Mouse (Mus musculus): Measurements from ENCODE around the gene Nkpd1. TPM values are rescaled to one million over a fixed set of nuclear protein-coding genes. Genes with fewer than 3 reads are reported as not detected.
A peak's percentile ranks its signal among the peaks of the same experiment; 100 is the strongest.

Gene Nkpd1
- polyA plus RNA-seq, 1 experiment from 2014 or later: 0.27 TPM

GRCm38 (mm10) chr7:19573776-19574140, 56.1 kb downstream of the Nkpd1 start:
- peaks cover 21% of the 10 kb centered on the region for H3K36me3 ChIP-seq (ENCODE audit: control insufficient read depth, insufficient read depth, low read length)
- peak overlapping the region; percentile 84 for H3K4me3 ChIP-seq (ENCODE audit: low read length)
- WGBS: 22% methylated on average over 16 of the region's 16 CpGs
- H3K27ac ChIP-seq (ENCODE audit: low read depth, low read length): peak overlapping the region; percentile 85
- H3K4me1 ChIP-seq (ENCODE audit: control insufficient read depth, insufficient read depth, low read length): peaks cover 17% of the 10 kb centered on the region
- peaks cover 23% of the 10 kb centered on the region for H3K27me3 ChIP-seq (ENCODE audit: control insufficient read depth, insufficient read depth, low read length)
- ATAC-seq (ENCODE audit: low FRiP score, low TSS enrichment): no peak; the same call in 1 of the 2 replicates
- no peaks in the 10 kb centered on the region for H3K9me3 ChIP-seq (ENCODE audit: control insufficient read depth, low read length)
- peak overlapping the region; percentile 85 for H3K4me2 ChIP-seq (replicated peaks; ENCODE audit: low read depth, low read length)
- H3K9ac ChIP-seq (ENCODE audit: low read depth, low read length): peak overlapping the region; percentile 65

Other genes with a start within 250 kb of the Nkpd1 start
- gene Vasp, start 246.0 kb upstream of the Nkpd1 start, polyA plus RNA-seq (2014; fragmentation: Nextera tagmentation; extraction: Ambion mirVana): 54.2 and 56.5 TPM in 2 replicates
- gene Ppm1n, start 237.8 kb upstream of the Nkpd1 start, polyA plus RNA-seq (2014; fragmentation: Nextera tagmentation; extraction: Ambion mirVana): not detected in 2 replicates
- gene Rtn2, start 235.2 kb upstream of the Nkpd1 start, polyA plus RNA-seq (2014; fragmentation: Nextera tagmentation; extraction: Ambion mirVana): 5.4 and 5.7 TPM in 2 replicates
- gene Fosb, start 207.8 kb upstream of the Nkpd1 start, polyA plus RNA-seq (2014; fragmentation: Nextera tagmentation; extraction: Ambion mirVana): 0.14 and 0.20 TPM in 2 replicates
- gene Ercc1, start 173.1 kb upstream of the Nkpd1 start, polyA plus RNA-seq (2014; fragmentation: Nextera tagmentation; extraction: Ambion mirVana): 95.2 and 102 TPM in 2 replicates
- 21.9 and 26.8 TPM in 2 replicates for gene Cd3eap, start 158.4 kb upstream of the Nkpd1 start, polyA plus RNA-seq (2014; fragmentation: Nextera tagmentation; extraction: Ambion mirVana)
- 5.4 and 7.8 TPM in 2 replicates for gene Ppp1r13l, start 158.1 kb upstream of the Nkpd1 start, polyA plus RNA-seq (2014; fragmentation: Nextera tagmentation; extraction: Ambion mirVana)
- gene Ercc2, start 135.8 kb upstream of the Nkpd1 start, polyA plus RNA-seq (2014; fragmentation: Nextera tagmentation; extraction: Ambion mirVana): 11.9 and 12.6 TPM in 2 replicates
- gene Klc3, start 113.7 kb upstream of the Nkpd1 start, polyA plus RNA-seq (2014; fragmentation: Nextera tagmentation; extraction: Ambion mirVana): 5.7 and 6.7 TPM in 2 replicates
- 0.20 and 0.69 TPM in 2 replicates for gene Ckm, start 113.1 kb upstream of the Nkpd1 start, polyA plus RNA-seq (2014; fragmentation: Nextera tagmentation; extraction: Ambion mirVana)
- gene Mark4, start 59.0 kb upstream of the Nkpd1 start, polyA plus RNA-seq (2014; fragmentation: Nextera tagmentation; extraction: Ambion mirVana): 10.4 and 12.1 TPM in 2 replicates
- gene Exoc3l2, start 54.5 kb upstream of the Nkpd1 start, polyA plus RNA-seq (2014; fragmentation: Nextera tagmentation; extraction: Ambion mirVana): 3.5 and 3.7 TPM in 2 replicates
- gene Bloc1s3, start 9.5 kb upstream of the Nkpd1 start, polyA plus RNA-seq (2014; fragmentation: Nextera tagmentation; extraction: Ambion mirVana): 1.4 and 2.4 TPM in 2 replicates
- gene Trappc6a, start 9.4 kb upstream of the Nkpd1 start, polyA plus RNA-seq (2014; fragmentation: Nextera tagmentation; extraction: Ambion mirVana): 63.7 and 70.2 TPM in 2 replicates
- gene Ppp1r37, start 45.2 kb downstream of the Nkpd1 start, polyA plus RNA-seq (2014; fragmentation: Nextera tagmentation; extraction: Ambion mirVana): 6.5 and 23.0 TPM in 2 replicates
- 0.33 and 0.68 TPM in 2 replicates for gene Zfp296, start 59.4 kb downstream of the Nkpd1 start, polyA plus RNA-seq (2014; fragmentation: Nextera tagmentation; extraction: Ambion mirVana)
- gene Gemin7, start 59.8 kb downstream of the Nkpd1 start, polyA plus RNA-seq (2014; fragmentation: Nextera tagmentation; extraction: Ambion mirVana): 168 and 179 TPM in 2 replicates
- 44.3 and 48.4 TPM in 2 replicates for gene Clasrp, start 86.6 kb downstream of the Nkpd1 start, polyA plus RNA-seq (2014; fragmentation: Nextera tagmentation; extraction: Ambion mirVana)
- gene Relb, start 111.6 kb downstream of the Nkpd1 start, polyA plus RNA-seq (2014; fragmentation: Nextera tagmentation; extraction: Ambion mirVana): 7.3 and 9.3 TPM in 2 replicates
- 76.2 and 101 TPM in 2 replicates for gene Clptm1, start 147.2 kb downstream of the Nkpd1 start, polyA plus RNA-seq (2014; fragmentation: Nextera tagmentation; extraction: Ambion mirVana)
- 1.0 and 1.2 TPM in 2 replicates for gene Apoc2, start 160.1 kb downstream of the Nkpd1 start, polyA plus RNA-seq (2014; fragmentation: Nextera tagmentation; extraction: Ambion mirVana)
- not detected in 2 replicates for gene Gm44805, start 163.6 kb downstream of the Nkpd1 start, polyA plus RNA-seq (2014; fragmentation: Nextera tagmentation; extraction: Ambion mirVana)
- gene Apoc4, start 163.6 kb downstream of the Nkpd1 start, polyA plus RNA-seq (2014; fragmentation: Nextera tagmentation; extraction: Ambion mirVana): 0.81 TPM in 1 of 2 replicates, not detected in the other
- gene Apoc1, start 174.8 kb downstream of the Nkpd1 start, polyA plus RNA-seq (2014; fragmentation: Nextera tagmentation; extraction: Ambion mirVana): 8.4 and 13.1 TPM in 2 replicates
- gene Apoe, start 181.3 kb downstream of the Nkpd1 start, polyA plus RNA-seq (2014; fragmentation: Nextera tagmentation; extraction: Ambion mirVana): 175 and 184 TPM in 2 replicates
- 159 and 177 TPM in 2 replicates for gene Tomm40, start 197.6 kb downstream of the Nkpd1 start, polyA plus RNA-seq (2014; fragmentation: Nextera tagmentation; extraction: Ambion mirVana)
- gene Nectin2, start 232.6 kb downstream of the Nkpd1 start, polyA plus RNA-seq (2014; fragmentation: Nextera tagmentation; extraction: Ambion mirVana): 106 and 139 TPM in 2 replicates

Measured in kidney, embryonic 14.5 days (tissue).